Mouse (Mus musculus) adipocyte (in vitro differentiated cells): ENCODE data around the gene Tdrd5.
A peak's percentile ranks its signal among the peaks of the same experiment; 100 is the strongest.
"Not testable (repeated sequence)": the region's sequence is repeated elsewhere in the genome, so short reads cannot be mapped to it uniquely, and the experiment has no call there.

Source experiments
- DNase-seq: peaks from one replicate; pipeline ENCODE4 v3.0.0-alpha.2; 2016; ENCODE audit warnings: low spot score

The Tdrd5 gene

DNA sequence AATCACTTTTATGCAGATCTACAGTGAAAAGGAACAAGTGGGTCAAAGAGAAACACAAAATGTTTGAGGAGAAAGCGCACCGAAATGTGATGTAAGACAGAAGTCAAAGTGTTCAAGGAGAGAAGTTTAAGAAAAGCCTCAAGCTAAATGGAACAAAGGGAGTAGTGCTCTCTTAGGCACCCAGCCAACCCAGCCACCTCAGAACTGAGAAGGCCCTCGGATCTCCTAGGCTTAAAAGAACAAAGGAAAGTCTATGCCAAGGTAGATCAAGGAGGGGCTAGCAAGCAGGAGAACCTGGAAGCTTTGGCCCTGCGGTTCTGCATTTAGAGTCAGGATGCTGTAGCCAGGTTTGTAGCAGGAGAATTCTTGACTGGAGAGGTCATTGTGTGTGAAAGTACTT is 48.6 kb downstream of the Tdrd5 start:
- DNase-seq, result no peak

DNA sequence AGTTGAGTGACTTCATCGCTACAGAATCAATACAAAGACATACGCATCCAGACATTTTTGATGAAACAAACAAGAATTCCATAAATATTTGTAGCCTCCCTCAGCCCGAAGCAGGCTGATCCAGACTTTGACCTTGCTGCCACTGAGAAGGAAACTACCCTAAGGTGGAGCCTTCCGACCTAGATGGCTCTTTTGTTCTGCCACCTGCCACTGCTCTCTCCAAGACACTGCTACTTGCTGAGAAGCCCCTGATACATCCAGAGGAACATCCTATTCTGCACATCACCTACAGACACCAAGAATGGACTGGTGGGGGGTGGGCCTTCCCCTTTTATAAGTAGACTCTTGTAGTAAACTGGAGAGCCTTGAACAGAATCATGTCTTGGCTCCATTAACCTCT is 52.4 kb downstream of the Tdrd5 start:
- not testable (repeated sequence) for DNase-seq

GRCm38 (mm10) chr1:156247893-156248292 is 55.6 kb downstream of the Tdrd5 start:
- no peak for DNase-seq

- peak; percentile 67 for DNase-seq
These were observed 61.6 kb downstream of the Tdrd5 start for GRCm38 (mm10) chr1:156241713-156242348.

GRCm38 (mm10) chr1:156241035-156241434 is 62.4 kb downstream of the Tdrd5 start:
- DNase-seq, result peak; percentile 43

GRCm38 (mm10) chr1:156231122-156231521 is 72.3 kb downstream of the Tdrd5 start:
- no peak for DNase-seq

DNA sequence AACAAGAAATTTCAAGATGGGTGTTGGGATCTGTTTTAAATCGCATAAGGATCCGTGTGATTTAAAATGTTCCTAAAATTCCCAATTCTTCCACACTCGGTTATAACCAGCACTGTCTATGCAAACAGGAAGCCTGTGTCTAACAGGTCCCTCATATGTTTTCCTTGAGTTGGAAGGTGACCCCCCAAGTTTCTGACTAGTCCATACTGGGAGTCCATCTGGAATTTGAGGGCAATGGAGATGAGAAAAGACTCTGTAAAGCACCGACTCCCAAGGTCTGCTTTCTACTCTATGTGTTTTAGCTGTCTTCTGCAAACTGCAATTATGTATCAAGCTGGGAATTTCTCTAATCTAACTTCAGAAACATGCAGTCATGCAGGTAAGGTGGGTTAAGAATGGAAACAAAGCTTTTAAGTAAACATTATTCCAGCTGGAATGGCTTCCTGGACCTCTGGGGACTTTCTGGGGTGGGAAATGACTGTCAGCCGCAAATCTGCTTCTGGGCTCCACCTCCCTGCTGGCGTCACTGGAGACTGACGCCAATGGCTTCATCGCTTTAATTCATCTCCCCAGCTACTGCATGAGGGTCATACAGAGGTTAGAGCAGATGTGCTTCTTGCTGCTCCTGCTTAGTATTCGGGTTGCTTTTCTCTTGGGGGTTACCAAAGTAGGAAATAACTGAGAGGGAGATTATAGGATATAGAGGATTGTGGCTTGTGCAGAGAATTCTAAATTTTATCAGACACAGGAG is 73.0 kb downstream of the Tdrd5 start:
- DNase-seq, result no peak

DNA sequence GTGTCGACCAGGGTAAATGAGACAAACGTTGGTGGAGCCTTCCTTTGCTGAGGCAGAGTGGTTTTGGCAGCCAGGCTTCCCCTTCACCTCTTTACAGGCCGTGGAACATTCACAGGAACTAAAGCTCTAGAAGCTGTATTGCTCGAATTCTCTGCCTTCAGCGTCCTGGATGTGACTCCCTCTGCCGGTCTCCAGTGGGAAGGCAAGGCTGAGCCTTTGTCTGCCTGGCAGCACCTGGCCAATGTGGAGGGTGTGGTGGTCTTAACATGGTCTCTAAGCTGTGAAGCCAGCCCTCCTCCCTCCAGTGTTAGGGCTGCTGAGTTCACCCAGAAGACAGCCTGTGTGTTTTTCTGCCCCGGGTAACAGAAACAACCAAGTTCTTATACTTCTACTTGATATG is 74.0 kb downstream of the Tdrd5 start:
- peak; percentile 53 for DNase-seq

- no peak for DNase-seq
These were observed 74.7 kb downstream of the Tdrd5 start for GRCm38 (mm10) chr1:156228728-156229127.

DNA sequence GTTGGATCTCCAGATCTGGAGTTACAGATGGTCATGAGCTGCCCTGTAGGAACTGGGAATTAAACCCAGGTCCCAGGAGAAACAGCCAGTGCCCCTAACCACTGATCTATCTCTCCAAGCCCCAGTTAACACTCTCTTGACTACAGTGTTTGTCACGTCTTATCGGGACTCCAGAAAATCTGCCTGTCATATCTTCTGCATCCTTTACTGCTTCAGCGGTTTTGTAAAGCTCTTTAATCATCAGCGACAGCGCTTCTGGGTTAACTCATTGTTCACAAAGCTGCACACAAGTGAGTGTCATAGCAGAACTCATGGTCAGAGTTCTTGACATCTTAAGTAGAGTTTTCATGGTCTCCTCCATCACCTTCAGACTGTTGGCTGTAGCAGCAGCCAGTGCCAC is 76.6 kb downstream of the Tdrd5 start:
- DNase-seq, result no peak

- peak; percentile 14 for DNase-seq
These were observed 81.1 kb downstream of the Tdrd5 start for GRCm38 (mm10) chr1:156222205-156223000.

GRCm38 (mm10) chr1:156221327-156221726 is 82.1 kb downstream of the Tdrd5 start:
- DNase-seq, result peak; percentile 48

DNA sequence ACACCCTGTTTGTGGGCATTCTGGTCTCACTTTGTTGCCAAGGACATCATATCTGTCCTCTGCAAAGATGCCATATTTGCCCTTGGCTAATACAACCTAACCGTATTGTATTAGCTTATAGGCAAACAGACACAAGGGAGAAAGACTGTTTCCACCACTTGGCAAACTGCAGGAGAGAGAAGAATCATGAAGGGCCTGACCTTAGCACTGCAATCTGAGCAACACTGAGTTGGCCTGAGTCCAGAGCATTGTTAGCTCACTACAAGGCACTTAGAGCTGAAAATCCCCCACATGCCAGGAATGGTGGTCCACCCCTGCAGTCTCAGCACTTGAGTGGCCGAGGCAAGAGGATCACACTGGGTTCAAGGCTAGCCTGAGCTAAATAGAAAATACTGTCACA is 84.9 kb downstream of the Tdrd5 start:
- DNase-seq, result peak; percentile 67

DNA sequence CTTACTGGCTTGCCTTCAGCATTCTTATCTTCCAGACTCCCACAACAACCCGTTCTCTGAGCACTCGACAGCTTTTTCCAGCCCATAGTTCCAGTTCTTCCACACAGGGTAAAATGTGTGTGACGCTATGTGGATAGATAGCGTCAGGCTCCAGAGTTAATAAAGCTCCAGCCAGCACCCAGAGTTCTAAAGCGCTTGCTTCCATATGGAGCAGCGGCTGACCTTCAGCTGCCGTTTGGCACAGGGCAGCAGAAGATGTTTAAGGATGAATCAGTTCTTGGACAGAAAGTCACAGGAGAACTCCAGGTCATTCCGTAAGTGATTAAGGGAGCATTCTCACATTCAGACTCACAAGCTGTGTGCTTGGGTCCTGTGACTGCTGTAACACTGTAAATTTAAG is 85.5 kb downstream of the Tdrd5 start:
- DNase-seq, result no peak

DNA sequence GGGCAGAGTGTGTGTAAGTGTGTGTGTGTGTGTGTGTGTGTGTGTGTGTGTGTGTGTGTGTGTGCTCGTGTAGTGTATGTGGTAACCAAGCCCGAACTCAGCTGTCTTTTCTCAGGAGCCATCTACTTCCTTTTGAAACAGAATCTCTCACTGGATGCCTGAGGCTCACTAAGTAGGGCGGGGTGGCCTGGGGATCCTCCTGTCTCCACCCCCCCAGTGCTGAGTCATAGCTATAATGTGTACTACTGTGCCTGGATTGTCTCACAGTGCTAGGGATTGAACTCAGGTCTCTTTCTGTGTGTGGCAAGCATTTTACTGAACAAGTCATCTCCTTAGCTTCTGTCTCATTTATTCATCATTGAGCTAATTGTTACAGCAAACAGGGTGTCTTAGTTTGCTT is 86.1 kb downstream of the Tdrd5 start:
- DNase-seq, result no peak

- no peak for DNase-seq
These were observed 87.2 kb downstream of the Tdrd5 start for GRCm38 (mm10) chr1:156216249-156216648.

DNA sequence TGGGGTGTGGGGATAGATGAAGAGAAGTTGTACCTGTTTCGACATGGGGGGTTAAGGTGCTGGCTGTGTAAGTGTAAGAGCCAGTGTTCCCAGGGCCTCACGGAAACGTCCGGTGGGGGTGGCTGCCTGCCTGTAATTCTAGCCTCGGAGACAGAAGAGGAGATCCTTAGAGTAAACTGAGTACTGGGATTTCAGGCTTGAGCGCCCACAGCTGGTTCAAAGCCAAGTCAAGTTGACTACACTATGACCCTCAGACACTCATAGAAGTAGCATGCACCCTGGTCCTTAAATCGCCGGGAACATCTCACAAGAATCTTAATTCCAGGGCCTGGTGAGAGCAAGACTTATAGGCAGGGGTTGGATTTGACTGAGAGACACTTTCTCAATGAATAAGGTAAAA is 88.8 kb downstream of the Tdrd5 start:
- no peak for DNase-seq

- no peak for DNase-seq
These were observed 90.5 kb downstream of the Tdrd5 start for GRCm38 (mm10) chr1:156212923-156213322.

GRCm38 (mm10) chr1:156211809-156212317 is 91.6 kb downstream of the Tdrd5 start:
- DNase-seq, result no peak
